Mouse (Mus musculus): Measurements from ENCODE around the gene Olfr472.
"Not testable (repeated sequence)": the region's sequence is repeated elsewhere in the genome, so short reads cannot be mapped to it uniquely, and the experiment has no call there.

Olfr472 gene

GRCm38 (mm10) chr7:107897602-107898001 is at the start of gene Olfr472:
TSS of gene Olfr472 (plus strand) at chr7:107897902.
- no peak for DNase-seq

GRCm38 (mm10) chr7:107930146-107930545 is 32.4 kb downstream of the Olfr472 start, which contains the start of gene Olfr473:
TSS of gene Olfr473 (plus strand) at chr7:107930446.
- DNase-seq, result no peak

GRCm38 (mm10) chr7:107952539-107952938 is 54.8 kb downstream of the Olfr472 start:
- DNase-seq, result not testable (repeated sequence)

- no peak for DNase-seq
These were observed 56.6 kb downstream of the Olfr472 start, which contains the start of gene Olfr474 for GRCm38 (mm10) chr7:107954343-107954742. TSS of gene Olfr474 (plus strand) at chr7:107954643.
